In genomic region chr17:48300861-48301260, GRCm38 (mm10) we compare ENCODE assay signal across 1 mouse cellular context.
TF ChIP-seq lines count a peak whose summit lies in the region.

No protein-coding gene starts in this region.

TF ChIP-seq in CH12.LX, 34 proteins besides CTCF, POLR2A, EP300 and RAD21 (continued from another document):
- TF ChIP-seq MAFK (IDR thresholded peaks at IDR 0.05; ENCODE audit: insufficient replicate concordance, low read length) = 0 out of 2 replicates have a peak, but pooled peaks have one; percentile 14
- TF ChIP-seq CHD1 (IDR thresholded peaks at IDR 0.05; ENCODE audit: low read depth, low read length) = no peak
- no peak; the same call in 1 of the 2 replicates for TF ChIP-seq SIN3A (IDR thresholded peaks at IDR 0.05; ENCODE audit: low read length)
- TF ChIP-seq MYC (IDR thresholded peaks at IDR 0.05; ENCODE audit: low read depth, low read length) = no peak
- TF ChIP-seq RCOR1 (conservative IDR thresholded peaks at IDR 0.05; ENCODE audit: low read depth, low read length) = no peak
TF ChIP-seq in CH12.LX: peak in this region for 6.
